Mouse (Mus musculus): ENCODE data around the gene Arl5a. TPM values are rescaled to one million over a fixed set of nuclear protein-coding genes. Genes with fewer than 3 reads are reported as not detected.

Gene Arl5a
- polyA plus RNA-seq, 1 experiment from 2014 or later: 36.4 TPM

DNA sequence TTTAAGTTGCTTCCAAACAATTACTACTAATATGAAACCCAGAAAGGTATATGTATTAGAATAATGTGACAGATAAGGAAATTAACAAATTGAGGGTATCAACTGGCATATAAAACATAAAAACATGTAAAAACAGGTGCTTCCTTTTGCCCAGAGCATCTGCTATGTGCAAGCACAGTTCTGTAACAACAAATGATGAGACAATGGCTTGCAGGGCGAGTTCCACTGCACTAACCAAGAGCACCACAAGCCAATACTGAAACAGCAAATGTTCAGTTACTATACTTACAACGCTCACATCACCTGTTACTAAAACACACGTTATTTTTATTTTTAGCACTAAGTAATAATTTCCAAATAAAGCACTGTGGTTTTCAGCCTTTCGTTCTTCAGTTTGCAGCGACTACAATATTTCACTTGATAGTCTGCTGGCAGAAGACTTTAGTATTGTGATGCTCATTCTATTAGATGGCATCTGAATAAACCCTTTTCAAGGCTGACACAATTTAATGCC, 12.1 kb downstream of the Arl5a start:
- Histone ChIP-seq H3K27ac (no peak overlapping the region), H3K4me1 (replicated peaks) (no peaks in the 10 kb centered on the region), H3K9me3 (peaks cover 63% of the 10 kb centered on the region), H3K4me3 (no peak overlapping the region), H3K36me3 (peaks cover 97% of the 10 kb centered on the region), H3K27me3 (ENCODE audit: insufficient read depth, poor library complexity, severe bottlenecking) (no peaks in the 10 kb centered on the region)
- WGBS: 96% methylated on average over 5 of the region's 5 CpGs
- no peak for DNase-seq (ENCODE audit: low spot score)

DNA sequence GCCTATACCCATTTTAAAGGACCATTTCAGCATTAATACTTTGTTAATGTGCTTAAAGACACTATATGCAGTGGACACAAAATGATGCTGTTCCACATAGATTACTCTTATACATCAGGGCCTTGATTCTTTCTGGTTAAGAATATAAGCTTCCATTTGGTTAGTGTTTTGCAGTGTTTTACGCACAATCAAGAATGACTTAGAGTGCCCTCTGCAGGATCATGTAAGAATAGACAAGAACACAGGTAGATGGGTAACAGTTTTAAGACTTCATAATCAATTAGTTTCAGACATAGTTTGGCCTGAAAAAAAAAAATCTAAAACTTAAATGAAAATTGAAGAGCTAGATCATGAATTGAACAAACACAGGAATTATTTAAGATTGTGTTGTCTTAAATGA, 18.2 kb downstream of the Arl5a start:
- DNase-seq (ENCODE audit: low spot score): no peak
- peaks cover 29% of the 10 kb centered on the region for H3K9me3 ChIP-seq
- H3K27me3 ChIP-seq (ENCODE audit: insufficient read depth, poor library complexity, severe bottlenecking): no peaks in the 10 kb centered on the region
- no peak overlapping the region for H3K4me3 ChIP-seq
- peaks cover 99% of the 10 kb centered on the region for H3K36me3 ChIP-seq
- H3K4me1 ChIP-seq (replicated peaks): no peaks in the 10 kb centered on the region
- no peak overlapping the region for H3K27ac ChIP-seq
- WGBS: 93% methylated on average over 1 of the region's 1 CpGs

DNA sequence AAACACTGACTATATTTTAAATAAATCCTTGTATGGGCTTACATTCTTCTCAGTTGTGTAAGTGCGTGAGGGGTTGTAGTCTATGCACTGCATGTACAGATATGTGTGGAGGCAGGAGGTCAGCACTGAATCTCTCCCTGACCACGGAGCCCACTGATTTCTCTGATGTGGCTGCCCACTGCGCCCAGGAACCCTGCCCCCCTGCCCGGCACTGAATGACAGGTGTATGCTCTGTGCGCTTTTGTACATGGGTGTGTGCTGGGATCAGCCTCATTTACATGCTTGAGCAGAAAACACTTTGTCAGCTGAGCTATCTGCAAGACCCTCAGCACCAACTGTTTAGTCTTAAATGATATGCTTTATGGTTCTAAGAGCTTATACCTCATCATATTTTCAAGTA, 19.5 kb downstream of the Arl5a start:
- Histone ChIP-seq H3K27me3 (ENCODE audit: insufficient read depth, poor library complexity, severe bottlenecking) (no peaks in the 10 kb centered on the region), H3K9me3 (peaks cover 17% of the 10 kb centered on the region), H3K4me3 (no peak overlapping the region), H3K27ac (no peak overlapping the region), H3K36me3 (peaks cover 96% of the 10 kb centered on the region), H3K4me1 (replicated peaks) (no peaks in the 10 kb centered on the region)
- DNase-seq (ENCODE audit: low spot score): no peak
- 96% methylated on average over 5 of the region's 5 CpGs for WGBS

DNA sequence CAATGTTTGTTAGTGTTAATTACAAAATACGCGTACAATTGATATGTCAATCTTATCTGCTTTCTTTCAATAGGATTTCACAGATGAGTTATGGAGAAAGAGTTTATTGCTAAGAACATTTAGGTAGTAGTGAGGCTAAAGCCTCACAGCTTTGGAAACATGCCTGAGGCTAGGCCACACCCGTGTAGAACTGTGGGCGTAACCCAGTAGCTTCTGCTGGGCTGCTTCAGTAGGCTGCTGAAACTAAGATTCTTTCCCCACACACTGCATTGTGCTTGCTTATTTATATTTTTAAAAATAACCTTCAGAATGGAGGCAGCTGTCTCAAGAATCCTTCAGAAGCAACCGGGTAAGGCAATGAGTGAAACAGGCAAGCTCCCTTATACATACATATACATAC, 30.2 kb downstream of the Arl5a start:
- H3K36me3 ChIP-seq: peaks cover 3% of the 10 kb centered on the region
- 90% methylated on average over 5 of the region's 5 CpGs for WGBS
- H3K4me3 ChIP-seq: no peak overlapping the region
- H3K4me1 ChIP-seq (replicated peaks): no peaks in the 10 kb centered on the region
- no peak for DNase-seq (ENCODE audit: low spot score)
- no peaks in the 10 kb centered on the region for H3K9me3 ChIP-seq
- no peaks in the 10 kb centered on the region for H3K27me3 ChIP-seq (ENCODE audit: insufficient read depth, poor library complexity, severe bottlenecking)
- no peak overlapping the region for H3K27ac ChIP-seq

DNA sequence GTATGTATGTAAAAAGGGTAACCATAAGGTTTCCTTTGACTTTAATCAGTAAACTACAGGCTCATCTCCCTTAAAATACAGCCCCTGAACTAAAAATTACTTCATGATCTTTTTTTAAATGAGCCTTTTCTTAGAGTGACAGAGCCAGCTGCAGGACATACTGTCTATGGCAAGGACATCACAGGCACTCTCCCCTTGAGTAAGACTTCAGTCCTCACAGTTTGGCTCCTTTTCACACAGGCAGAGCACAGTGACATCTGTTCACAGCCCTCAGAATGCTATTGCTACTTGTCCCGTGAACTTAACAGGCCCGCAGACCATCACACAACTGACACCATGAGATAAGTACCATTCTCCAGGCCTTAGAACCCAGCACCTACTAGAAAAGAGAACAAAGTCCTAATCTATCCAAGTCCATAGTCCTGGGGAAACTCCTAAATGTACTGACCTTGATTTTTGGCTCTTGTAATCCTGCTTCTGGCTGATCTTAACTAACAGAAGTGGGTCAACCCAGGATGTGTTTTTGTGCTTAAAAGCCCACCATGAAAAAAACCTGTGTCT, 34.2 kb downstream of the Arl5a start:
- 81% methylated on average over 2 of the region's 2 CpGs for WGBS

DNA sequence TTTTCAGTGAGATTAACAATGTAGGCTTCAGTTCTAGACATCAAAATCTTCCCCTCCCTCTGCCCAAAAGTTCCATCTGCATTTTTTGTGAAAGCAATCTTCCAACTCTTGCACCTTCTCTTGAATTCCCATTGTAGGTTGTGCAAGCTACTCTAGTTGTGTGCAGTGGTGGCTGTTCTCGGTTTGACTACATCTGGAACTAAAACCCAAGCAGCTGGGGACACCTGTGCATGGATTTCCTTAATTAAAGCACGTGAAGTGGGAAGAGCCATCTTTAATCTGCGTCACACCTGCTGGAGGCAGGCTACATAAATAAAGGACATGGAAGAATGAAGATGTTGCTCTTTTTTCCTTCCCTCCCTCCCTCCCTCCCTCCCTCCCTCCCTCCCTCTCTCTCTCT, 34.7 kb downstream of the Arl5a start:
- no peak overlapping the region for H3K4me3 ChIP-seq
- H3K36me3 ChIP-seq: no peaks in the 10 kb centered on the region
- H3K27me3 ChIP-seq (ENCODE audit: insufficient read depth, poor library complexity, severe bottlenecking): no peaks in the 10 kb centered on the region
- no peaks in the 10 kb centered on the region for H3K9me3 ChIP-seq
- H3K27ac ChIP-seq: no peak overlapping the region
- 75% methylated on average over 3 of the region's 3 CpGs for WGBS
- DNase-seq (ENCODE audit: low spot score): no peak
- no peaks in the 10 kb centered on the region for H3K4me1 ChIP-seq (replicated peaks)

More for the DNA sequence above, 34.2 kb downstream of the Arl5a start:
- H3K9me3 ChIP-seq: no peaks in the 10 kb centered on the region
- H3K4me3 ChIP-seq: no peak overlapping the region
- no peaks in the 10 kb centered on the region for H3K27me3 ChIP-seq (ENCODE audit: insufficient read depth, poor library complexity, severe bottlenecking)
- DNase-seq (ENCODE audit: low spot score): no peak
- no peaks in the 10 kb centered on the region for H3K4me1 ChIP-seq (replicated peaks)
- H3K36me3 ChIP-seq: no peaks in the 10 kb centered on the region
- H3K27ac ChIP-seq: no peak overlapping the region

DNA sequence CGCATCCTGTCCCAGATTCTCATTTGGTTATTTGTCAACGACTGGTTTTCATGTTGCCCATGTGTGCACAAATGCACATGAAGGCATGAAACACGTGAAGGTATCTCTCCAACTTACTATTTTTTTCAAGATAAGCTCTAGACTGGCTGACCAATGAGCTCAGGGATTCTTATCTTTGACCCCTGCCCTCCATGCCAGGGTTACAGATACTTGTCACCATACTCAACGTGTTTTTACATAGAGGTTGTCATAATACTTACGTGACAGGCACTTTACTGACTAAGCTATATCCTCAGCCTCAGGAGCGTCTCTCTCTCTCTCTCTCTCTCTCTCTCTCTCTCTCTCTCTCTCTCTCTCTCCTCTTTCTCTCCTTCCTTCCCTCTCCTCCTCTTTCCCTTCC, 38.2 kb downstream of the Arl5a start:
- no peaks in the 10 kb centered on the region for H3K36me3 ChIP-seq
- H3K4me1 ChIP-seq (replicated peaks): no peaks in the 10 kb centered on the region
- no peak overlapping the region for H3K4me3 ChIP-seq
- no peak for DNase-seq (ENCODE audit: low spot score)
- H3K9me3 ChIP-seq: no peaks in the 10 kb centered on the region
- H3K27me3 ChIP-seq (ENCODE audit: insufficient read depth, poor library complexity, severe bottlenecking): no peaks in the 10 kb centered on the region
- H3K27ac ChIP-seq: no peak overlapping the region
- 90% methylated on average over 6 of the region's 6 CpGs for WGBS

DNA sequence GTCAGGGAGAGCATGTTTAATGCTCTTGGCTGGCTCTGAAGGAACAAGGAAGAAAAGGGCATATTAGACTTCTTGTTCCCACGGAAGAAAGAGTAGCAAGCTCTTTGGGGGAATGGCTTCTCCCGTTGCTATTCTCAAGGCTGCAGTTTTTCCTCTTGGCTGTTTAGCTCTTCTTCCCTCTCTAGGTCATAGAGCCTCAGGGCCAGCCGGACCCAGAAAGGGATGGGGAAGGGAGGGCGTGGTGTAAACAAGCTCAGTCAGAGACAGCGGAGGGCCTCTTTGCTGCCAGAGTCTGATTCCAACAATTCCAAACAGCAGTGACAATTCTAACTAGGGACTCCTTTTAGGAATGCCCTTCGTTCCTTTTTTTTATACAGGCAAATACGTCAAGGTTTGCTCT, 38.7 kb downstream of the Arl5a start:
- no peak for DNase-seq (ENCODE audit: low spot score)
- H3K4me3 ChIP-seq: no peak overlapping the region
- no peaks in the 10 kb centered on the region for H3K4me1 ChIP-seq (replicated peaks)
- H3K36me3 ChIP-seq: no peaks in the 10 kb centered on the region
- no peaks in the 10 kb centered on the region for H3K9me3 ChIP-seq
- no peaks in the 10 kb centered on the region for H3K27me3 ChIP-seq (ENCODE audit: insufficient read depth, poor library complexity, severe bottlenecking)
- no peak overlapping the region for H3K27ac ChIP-seq
- 68% methylated on average over 7 of the region's 7 CpGs for WGBS

DNA sequence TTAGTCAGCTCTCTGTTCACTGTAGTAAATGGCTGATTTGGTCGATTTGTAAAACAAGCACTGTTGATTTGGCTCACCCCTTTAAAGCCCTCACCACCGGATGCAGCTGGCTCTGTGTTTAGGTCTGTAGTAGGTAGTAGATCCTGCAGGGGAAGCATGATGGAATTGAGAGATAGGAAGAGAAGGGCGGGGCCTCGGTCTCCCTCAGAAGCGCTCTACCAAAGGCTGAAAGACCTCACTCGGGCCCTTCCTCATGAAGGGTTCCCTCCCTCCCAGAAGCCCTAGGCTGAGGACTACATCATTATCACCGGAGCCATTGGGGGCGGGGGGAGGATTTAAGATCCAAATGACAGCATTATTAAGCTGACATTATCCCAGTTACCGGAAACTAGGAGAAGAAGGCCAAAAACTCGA, 45.8 kb downstream of the Arl5a start:
- Histone ChIP-seq H3K27me3 (ENCODE audit: insufficient read depth, poor library complexity, severe bottlenecking) (no peaks in the 10 kb centered on the region), H3K36me3 (no peaks in the 10 kb centered on the region), H3K9me3 (0 out of 2 replicates have a peak, but pooled peaks cover 2% of the 10 kb centered on the region), H3K4me1 (replicated peaks) (no peaks in the 10 kb centered on the region), H3K27ac (no peak overlapping the region), H3K4me3 (no peak overlapping the region)
- 66% methylated on average over 10 of the region's 10 CpGs for WGBS
- no peak for DNase-seq (ENCODE audit: low spot score)

DNA sequence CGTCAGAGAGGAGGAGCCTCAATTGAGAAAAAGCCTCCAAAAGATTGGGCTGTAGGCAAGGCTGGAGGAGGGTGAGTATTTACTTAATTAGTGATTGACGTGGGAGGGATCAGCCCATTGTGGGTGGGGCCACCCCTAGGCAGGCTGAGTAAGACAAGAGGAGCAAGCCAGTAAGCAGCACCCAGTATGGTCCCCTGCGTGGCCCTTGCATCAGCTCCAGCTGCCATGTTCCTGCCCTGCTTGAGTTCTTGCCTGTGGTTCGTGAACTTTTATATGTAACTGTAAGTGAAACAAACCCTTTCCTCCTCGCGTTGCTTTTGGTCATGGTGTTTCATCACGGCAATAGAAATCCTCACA, 46.3 kb downstream of the Arl5a start, which contains the start of gene Neb:
Gene Neb (minus strand): TSS at position 27 of the 357 bp plus-strand sequence.
- 0 out of 2 replicates have a peak, but pooled peaks cover 2% of the 10 kb centered on the region for H3K9me3 ChIP-seq
- H3K27ac ChIP-seq: no peak within 1 kb of the TSS
- no peak within 1 kb of the TSS for H3K4me3 ChIP-seq
- H3K27me3 ChIP-seq (ENCODE audit: insufficient read depth, poor library complexity, severe bottlenecking): no peaks in the 10 kb centered on the region
- 48% methylated on average over 7 of the region's 7 CpGs for WGBS
- DNase-seq (ENCODE audit: low spot score): no peak
- H3K36me3 ChIP-seq: no peaks in the 10 kb centered on the region
- H3K4me1 ChIP-seq (replicated peaks): no peaks in the 10 kb centered on the region

DNA sequence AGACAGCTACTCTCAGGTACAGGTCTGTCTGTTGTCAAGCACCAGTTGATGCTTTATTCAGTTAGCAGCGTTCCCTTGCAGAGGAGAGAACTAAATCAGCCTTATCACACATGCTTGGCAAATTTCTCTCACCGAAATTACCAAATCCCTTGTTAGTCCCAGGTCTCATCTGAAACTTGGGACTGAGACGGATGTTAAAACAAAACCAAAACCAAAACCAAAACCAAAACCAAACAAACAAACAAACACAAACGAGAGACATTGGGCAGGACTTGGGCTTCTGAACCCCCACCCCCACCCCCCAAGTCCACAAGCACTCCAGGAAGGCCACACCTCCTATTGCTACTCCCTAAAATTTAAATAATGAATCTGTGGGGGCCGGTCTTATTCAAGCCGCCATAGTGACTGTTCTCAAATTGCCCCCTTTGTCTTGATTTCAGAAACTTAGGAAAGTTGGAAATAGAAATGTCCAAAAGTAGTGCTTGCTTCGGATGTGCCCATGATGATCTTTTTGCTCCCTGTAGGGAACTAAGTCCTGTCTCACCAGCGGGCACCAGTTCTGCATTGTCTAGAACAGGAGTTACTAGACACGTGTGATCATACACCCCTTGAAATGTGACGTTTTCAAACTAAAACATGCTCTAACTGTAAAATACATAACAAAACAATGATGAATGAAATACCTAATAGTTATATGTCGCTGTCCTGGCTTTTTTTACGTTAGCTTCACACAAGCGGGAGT, 46.8 kb downstream of the Arl5a start:
- Histone ChIP-seq H3K4me3 (no peak overlapping the region), H3K27ac (no peak overlapping the region), H3K9me3 (0 out of 2 replicates have a peak, but pooled peaks cover 2% of the 10 kb centered on the region), H3K4me1 (replicated peaks) (no peaks in the 10 kb centered on the region), H3K27me3 (ENCODE audit: insufficient read depth, poor library complexity, severe bottlenecking) (no peaks in the 10 kb centered on the region), H3K36me3 (no peaks in the 10 kb centered on the region)
- no peak for DNase-seq (ENCODE audit: low spot score)
- 50% methylated on average over 13 of the region's 13 CpGs for WGBS

DNA sequence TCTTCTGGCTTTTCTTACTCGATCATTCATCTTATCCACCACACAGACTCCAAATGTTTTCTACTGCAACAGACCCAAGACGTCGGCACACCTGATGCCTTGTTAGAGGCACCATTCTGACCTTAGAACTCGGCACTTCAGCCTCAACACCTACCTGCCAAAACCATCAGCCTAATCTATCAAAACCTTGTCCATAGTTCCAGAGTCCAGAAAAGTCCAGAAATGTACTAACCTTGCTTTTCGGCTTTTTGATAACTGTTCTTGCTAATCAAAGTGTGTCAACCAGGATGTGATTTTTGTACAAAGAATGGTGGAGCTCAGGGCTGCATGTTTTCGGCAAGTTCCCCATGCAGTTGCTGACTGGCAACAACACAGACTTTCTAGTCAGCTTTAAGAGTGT, 50.0 kb downstream of the Arl5a start:
- H3K4me1 ChIP-seq (replicated peaks): no peaks in the 10 kb centered on the region
- H3K4me3 ChIP-seq: no peak overlapping the region
- no peaks in the 10 kb centered on the region for H3K27me3 ChIP-seq (ENCODE audit: insufficient read depth, poor library complexity, severe bottlenecking)
- no peak for DNase-seq (ENCODE audit: low spot score)
- WGBS: 88% methylated on average over 6 of the region's 6 CpGs
- H3K9me3 ChIP-seq: 0 out of 2 replicates have a peak, but pooled peaks cover 2% of the 10 kb centered on the region
- H3K27ac ChIP-seq: no peak overlapping the region
- no peaks in the 10 kb centered on the region for H3K36me3 ChIP-seq

DNA sequence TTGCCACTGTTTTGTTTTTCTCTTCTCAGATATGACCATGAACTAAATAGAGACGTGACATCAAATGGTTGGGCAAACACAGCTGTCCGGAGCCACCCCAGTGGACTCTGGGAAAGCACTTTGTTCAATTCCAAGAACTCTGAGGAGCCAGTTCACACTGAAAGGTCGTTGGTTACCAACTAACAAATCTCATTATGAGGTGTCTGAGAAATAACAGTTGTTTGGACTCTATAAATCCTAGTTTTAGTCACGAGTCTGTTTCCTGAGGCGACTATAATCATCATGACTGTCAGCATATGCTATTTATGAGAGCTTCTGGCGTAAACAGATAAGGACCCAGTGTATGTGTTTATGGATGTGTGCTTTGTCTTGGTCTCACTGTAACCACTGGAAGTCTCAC, 52.2 kb downstream of the Arl5a start:
- WGBS: 87% methylated on average over 6 of the region's 6 CpGs
- Histone ChIP-seq H3K4me3 (no peak overlapping the region), H3K36me3 (no peaks in the 10 kb centered on the region), H3K4me1 (replicated peaks) (no peaks in the 10 kb centered on the region), H3K27me3 (ENCODE audit: insufficient read depth, poor library complexity, severe bottlenecking) (no peaks in the 10 kb centered on the region), H3K27ac (no peak overlapping the region), H3K9me3 (no peaks in the 10 kb centered on the region)
- DNase-seq (ENCODE audit: low spot score): no peak
